Mouse (Mus musculus): ENCODE data around the gene Slc45a1. TPM values are rescaled to one million over a fixed set of nuclear protein-coding genes. Genes with fewer than 3 reads are reported as not detected.

Gene Slc45a1
- polyA plus RNA-seq, 1 experiment from 2014 or later, result 44.7 TPM

- Histone ChIP-seq H3K4me1 (ENCODE audit: control insufficient read depth, insufficient read depth, low read length) (no peaks in the 10 kb centered on the region), H3K4me2 (ENCODE audit: low read length) (no peak overlapping the region), H3K9me3 (replicated peaks; ENCODE audit: control insufficient read depth, low read length, poor library complexity, severe bottlenecking) (no peaks in the 10 kb centered on the region), H3K27me3 (ENCODE audit: control insufficient read depth, insufficient read depth, low read depth, low read length) (no peaks in the 10 kb centered on the region), H3K27ac (ENCODE audit: low read length) (no peak overlapping the region), H3K36me3 (ENCODE audit: control insufficient read depth, insufficient read depth, low read length) (peaks cover 28% of the 10 kb centered on the region), H3K4me3 (ENCODE audit: low read depth, low read length) (no peak overlapping the region), H3K9ac (ENCODE audit: low read depth, low read length) (no peak overlapping the region)
- 85% methylated on average over 6 of the region's 6 CpGs for WGBS
- ATAC-seq, result no peak
Observed at GRCm38 (mm10) chr4:150636635-150637034, 15.3 kb downstream of the Slc45a1 start.

GRCm38 (mm10) chr4:150635568-150635967 lies 16.4 kb downstream of the Slc45a1 start:
- Histone ChIP-seq H3K27ac (ENCODE audit: low read length) (no peak overlapping the region), H3K36me3 (ENCODE audit: control insufficient read depth, insufficient read depth, low read length) (peaks cover 29% of the 10 kb centered on the region), H3K4me1 (ENCODE audit: control insufficient read depth, insufficient read depth, low read length) (no peaks in the 10 kb centered on the region), H3K4me2 (ENCODE audit: low read length) (no peak overlapping the region), H3K9ac (ENCODE audit: low read depth, low read length) (no peak overlapping the region), H3K27me3 (ENCODE audit: control insufficient read depth, insufficient read depth, low read depth, low read length) (no peaks in the 10 kb centered on the region), H3K4me3 (ENCODE audit: low read depth, low read length) (no peak overlapping the region), H3K9me3 (replicated peaks; ENCODE audit: control insufficient read depth, low read length, poor library complexity, severe bottlenecking) (no peaks in the 10 kb centered on the region)
- 88% methylated on average over 10 of the region's 10 CpGs for WGBS
- ATAC-seq, result no peak

- no peak overlapping the region for H3K4me2 ChIP-seq (ENCODE audit: low read length)
- H3K4me3 ChIP-seq (ENCODE audit: low read depth, low read length), result no peak overlapping the region
- 83% methylated on average over 11 of the region's 11 CpGs for WGBS
- H3K27ac ChIP-seq (ENCODE audit: low read length), result no peak overlapping the region
- H3K4me1 ChIP-seq (ENCODE audit: control insufficient read depth, insufficient read depth, low read length), result no peaks in the 10 kb centered on the region
- H3K36me3 ChIP-seq (ENCODE audit: control insufficient read depth, insufficient read depth, low read length), result peaks cover 5% of the 10 kb centered on the region
- no peak overlapping the region for H3K9ac ChIP-seq (ENCODE audit: low read depth, low read length)
- ATAC-seq, result no peak
- no peaks in the 10 kb centered on the region for H3K9me3 ChIP-seq (replicated peaks; ENCODE audit: control insufficient read depth, low read length, poor library complexity, severe bottlenecking)
- H3K27me3 ChIP-seq (ENCODE audit: control insufficient read depth, insufficient read depth, low read depth, low read length), result no peaks in the 10 kb centered on the region
Observed at GRCm38 (mm10) chr4:150629266-150629665, 22.7 kb downstream of the Slc45a1 start.

- 46% methylated on average over 6 of the region's 6 CpGs for WGBS
- H3K4me1 ChIP-seq (ENCODE audit: control insufficient read depth, insufficient read depth, low read length), result no peaks in the 10 kb centered on the region
- peak overlapping the region; percentile 36; the same call in 1 of the 2 replicates for H3K27ac ChIP-seq (ENCODE audit: low read length)
- no peak overlapping the region for H3K4me2 ChIP-seq (ENCODE audit: low read length)
- no peak for ATAC-seq
- no peaks in the 10 kb centered on the region for H3K27me3 ChIP-seq (ENCODE audit: control insufficient read depth, insufficient read depth, low read depth, low read length)
- no peak overlapping the region for H3K9ac ChIP-seq (ENCODE audit: low read depth, low read length)
- peaks cover 14% of the 10 kb centered on the region; the same call in 1 of the 2 replicates for H3K36me3 ChIP-seq (ENCODE audit: control insufficient read depth, insufficient read depth, low read length)
- H3K4me3 ChIP-seq (ENCODE audit: low read depth, low read length), result no peak overlapping the region
- H3K9me3 ChIP-seq (replicated peaks; ENCODE audit: control insufficient read depth, low read length, poor library complexity, severe bottlenecking), result no peaks in the 10 kb centered on the region
Observed at GRCm38 (mm10) chr4:150625951-150626732, 25.8 kb downstream of the Slc45a1 start.

GRCm38 (mm10) chr4:150625425-150625824 lies 26.5 kb downstream of the Slc45a1 start:
- Histone ChIP-seq H3K27ac (ENCODE audit: low read length) (no peak overlapping the region), H3K4me1 (ENCODE audit: control insufficient read depth, insufficient read depth, low read length) (no peaks in the 10 kb centered on the region), H3K27me3 (ENCODE audit: control insufficient read depth, insufficient read depth, low read depth, low read length) (no peaks in the 10 kb centered on the region), H3K36me3 (ENCODE audit: control insufficient read depth, insufficient read depth, low read length) (peaks cover 12% of the 10 kb centered on the region; the same call in 1 of the 2 replicates), H3K9ac (ENCODE audit: low read depth, low read length) (no peak overlapping the region), H3K9me3 (replicated peaks; ENCODE audit: control insufficient read depth, low read length, poor library complexity, severe bottlenecking) (no peaks in the 10 kb centered on the region), H3K4me2 (ENCODE audit: low read length) (no peak overlapping the region), H3K4me3 (ENCODE audit: low read depth, low read length) (no peak overlapping the region)
- WGBS, result 19% methylated on average over 1 of the region's 1 CpGs
- ATAC-seq, result no peak; the same call in 1 of the 2 replicates

- Histone ChIP-seq H3K4me1 (ENCODE audit: control insufficient read depth, insufficient read depth, low read length) (no peaks in the 10 kb centered on the region), H3K9ac (ENCODE audit: low read depth, low read length) (no peak overlapping the region), H3K36me3 (ENCODE audit: control insufficient read depth, insufficient read depth, low read length) (peaks cover 11% of the 10 kb centered on the region; the same call in 1 of the 2 replicates), H3K4me3 (ENCODE audit: low read depth, low read length) (no peak overlapping the region), H3K27me3 (ENCODE audit: control insufficient read depth, insufficient read depth, low read depth, low read length) (no peaks in the 10 kb centered on the region), H3K4me2 (ENCODE audit: low read length) (no peak overlapping the region), H3K27ac (ENCODE audit: low read length) (no peak overlapping the region), H3K9me3 (replicated peaks; ENCODE audit: control insufficient read depth, low read length, poor library complexity, severe bottlenecking) (no peaks in the 10 kb centered on the region)
- WGBS, result 85% methylated on average over 4 of the region's 4 CpGs
- ATAC-seq, result no peak
Observed at GRCm38 (mm10) chr4:150624933-150625332, 27.0 kb downstream of the Slc45a1 start.

GRCm38 (mm10) chr4:150624214-150624823 lies 27.7 kb downstream of the Slc45a1 start:
- no peak for ATAC-seq
- 0 out of 2 replicates have a peak overlapping the region, but pooled peaks have one; percentile 28 for H3K27ac ChIP-seq (ENCODE audit: low read length)

GRCm38 (mm10) chr4:150622641-150623040 lies 29.3 kb downstream of the Slc45a1 start:
- Histone ChIP-seq H3K4me1 (ENCODE audit: control insufficient read depth, insufficient read depth, low read length) (no peaks in the 10 kb centered on the region), H3K27ac (ENCODE audit: low read length) (no peak overlapping the region), H3K9ac (ENCODE audit: low read depth, low read length) (no peak overlapping the region), H3K4me3 (ENCODE audit: low read depth, low read length) (no peak overlapping the region), H3K4me2 (ENCODE audit: low read length) (no peak overlapping the region), H3K9me3 (replicated peaks; ENCODE audit: control insufficient read depth, low read length, poor library complexity, severe bottlenecking) (no peaks in the 10 kb centered on the region), H3K27me3 (ENCODE audit: control insufficient read depth, insufficient read depth, low read depth, low read length) (no peaks in the 10 kb centered on the region), H3K36me3 (ENCODE audit: control insufficient read depth, insufficient read depth, low read length) (peaks cover 24% of the 10 kb centered on the region)
- WGBS, result 90% methylated on average over 13 of the region's 13 CpGs
- no peak for ATAC-seq

More at GRCm38 (mm10) chr4:150624214-150624823, 27.7 kb downstream of the Slc45a1 start:
- H3K9ac ChIP-seq (ENCODE audit: low read depth, low read length), result no peak overlapping the region
- 68% methylated on average over 11 of the region's 11 CpGs for WGBS
- no peaks in the 10 kb centered on the region for H3K4me1 ChIP-seq (ENCODE audit: control insufficient read depth, insufficient read depth, low read length)
- H3K27me3 ChIP-seq (ENCODE audit: control insufficient read depth, insufficient read depth, low read depth, low read length), result no peaks in the 10 kb centered on the region
- no peaks in the 10 kb centered on the region for H3K9me3 ChIP-seq (replicated peaks; ENCODE audit: control insufficient read depth, low read length, poor library complexity, severe bottlenecking)
- no peak overlapping the region for H3K4me2 ChIP-seq (ENCODE audit: low read length)
- H3K36me3 ChIP-seq (ENCODE audit: control insufficient read depth, insufficient read depth, low read length), result peaks cover 9% of the 10 kb centered on the region; the same call in 1 of the 2 replicates
- H3K4me3 ChIP-seq (ENCODE audit: low read depth, low read length), result no peak overlapping the region

- Histone ChIP-seq H3K4me3 (ENCODE audit: low read depth, low read length) (no peak overlapping the region), H3K9me3 (replicated peaks; ENCODE audit: control insufficient read depth, low read length, poor library complexity, severe bottlenecking) (no peaks in the 10 kb centered on the region), H3K4me2 (ENCODE audit: low read length) (no peak overlapping the region), H3K4me1 (ENCODE audit: control insufficient read depth, insufficient read depth, low read length) (no peaks in the 10 kb centered on the region), H3K36me3 (ENCODE audit: control insufficient read depth, insufficient read depth, low read length) (peaks cover 50% of the 10 kb centered on the region), H3K27ac (ENCODE audit: low read length) (no peak overlapping the region), H3K9ac (ENCODE audit: low read depth, low read length) (no peak overlapping the region), H3K27me3 (ENCODE audit: control insufficient read depth, insufficient read depth, low read depth, low read length) (no peaks in the 10 kb centered on the region)
- no peak for ATAC-seq
- WGBS, result 80% methylated on average over 7 of the region's 7 CpGs
Observed at GRCm38 (mm10) chr4:150619011-150619410, 33.0 kb downstream of the Slc45a1 start.

All from midbrain, embryonic 16.5 days (tissue).